Mouse (Mus musculus): ENCODE measurements around the gene Mgat4d.

GRCm38 (mm10) chr8:83300135-83300534, 48.1 kb upstream of the Mgat4d start:
- TF ChIP-seq CTCF (IDR thresholded peaks at IDR 0.05) (peak; percentile 61), EP300 (IDR thresholded peaks at IDR 0.05) (no peak)

Measured in lung, postnatal 0 days (tissue).